Mouse (Mus musculus) gastrocnemius, postnatal 25 days (tissue): Measurements from ENCODE around the gene Trim54. TPM values are rescaled to one million over a fixed set of nuclear protein-coding genes. Genes with fewer than 3 reads are reported as not detected.

Experiments
- DNase-seq: peaks from one replicate; pipeline ENCODE4 v3.0.0; 2022
- total RNA-seq, 2 experiments: library from RNA; stranded (reverse); gene quantifications; 1 replicate in 1 of 2; 2 replicates in 1 of 2; pipeline ENCODE4 v1.2.3; 2021

Gene Trim54
- total RNA-seq, 2 experiments from 2014 or later = 303 to 342 TPM

DNA sequence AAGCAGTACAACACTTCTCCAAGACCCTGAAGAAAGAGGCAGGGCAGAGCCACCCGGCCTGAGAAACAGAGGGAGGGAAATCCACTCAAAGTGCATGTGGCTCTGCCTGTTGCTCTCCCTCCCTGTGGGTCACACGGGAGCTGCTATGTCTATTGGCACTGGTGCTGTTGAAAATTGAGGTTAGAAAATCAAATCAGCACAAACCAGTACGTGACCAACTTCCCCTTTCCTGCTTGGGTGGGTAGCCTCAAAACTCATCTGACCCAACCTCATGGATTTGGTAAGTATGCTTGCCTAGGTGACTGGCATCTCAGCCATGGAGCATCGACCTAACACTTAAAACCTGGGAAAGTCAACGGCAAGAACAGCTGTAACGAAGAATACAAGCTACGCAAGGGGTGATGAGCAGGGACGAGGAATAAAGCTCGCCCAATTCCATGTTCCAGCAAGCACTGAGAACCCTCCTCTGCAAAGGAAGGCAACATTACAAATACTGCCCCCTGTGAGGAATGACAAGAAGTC is 10.6 kb upstream of the Trim54 start, which contains the start of gene Dnajc5g:
Dnajc5g (plus strand) TSS at position 472 of the 522 bp plus-strand sequence.
- DNase-seq = no peak

DNA sequence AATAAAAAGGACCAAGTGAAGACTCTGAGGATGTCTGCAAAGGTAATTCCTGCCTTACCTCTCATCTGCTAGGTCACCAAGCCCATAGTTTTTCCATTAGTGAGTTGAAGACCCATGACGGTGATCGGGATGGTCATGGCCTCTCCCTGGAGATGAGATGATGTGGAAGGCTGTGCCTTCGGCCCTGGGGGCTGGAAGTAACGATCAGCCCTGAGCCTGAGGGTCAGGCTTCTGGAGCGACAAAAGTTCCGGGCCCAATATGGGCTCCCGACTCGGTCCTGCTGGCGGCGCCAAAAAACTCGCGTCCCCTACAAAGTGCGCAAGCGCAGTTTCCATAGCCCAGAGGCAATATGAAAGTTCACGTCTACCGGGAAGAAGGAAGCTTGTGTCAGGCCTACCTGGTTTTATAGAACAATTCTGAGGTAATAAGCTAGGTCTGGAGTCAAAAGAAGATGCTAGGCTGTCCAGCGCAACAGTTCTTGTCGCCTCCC is 8.5 kb upstream of the Trim54 start, which contains the start of gene Slc30a3:
Slc30a3 (minus strand) TSS at position 238 of the 491 bp plus-strand sequence.
- DNase-seq = no peak

DNA sequence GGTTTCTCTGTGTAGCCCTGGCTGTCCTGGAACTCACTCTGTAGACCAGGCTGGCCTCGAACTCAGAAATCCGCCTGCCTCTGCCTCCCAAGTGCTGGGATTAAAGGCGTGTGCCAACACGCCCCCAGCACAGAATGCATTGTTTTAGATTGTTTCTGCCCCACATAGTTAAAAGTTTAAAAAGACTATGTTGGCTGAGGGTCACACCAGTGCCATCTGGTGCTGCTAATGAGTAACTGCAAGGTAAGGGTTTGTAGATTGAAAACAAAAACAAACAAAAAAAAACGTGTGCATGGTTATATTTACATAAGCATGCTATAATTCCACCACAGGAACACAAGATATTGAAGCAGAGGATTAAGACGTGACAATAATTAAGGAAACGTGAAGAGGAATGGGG is 5.7 kb upstream of the Trim54 start:
- DNase-seq = no peak

DNA sequence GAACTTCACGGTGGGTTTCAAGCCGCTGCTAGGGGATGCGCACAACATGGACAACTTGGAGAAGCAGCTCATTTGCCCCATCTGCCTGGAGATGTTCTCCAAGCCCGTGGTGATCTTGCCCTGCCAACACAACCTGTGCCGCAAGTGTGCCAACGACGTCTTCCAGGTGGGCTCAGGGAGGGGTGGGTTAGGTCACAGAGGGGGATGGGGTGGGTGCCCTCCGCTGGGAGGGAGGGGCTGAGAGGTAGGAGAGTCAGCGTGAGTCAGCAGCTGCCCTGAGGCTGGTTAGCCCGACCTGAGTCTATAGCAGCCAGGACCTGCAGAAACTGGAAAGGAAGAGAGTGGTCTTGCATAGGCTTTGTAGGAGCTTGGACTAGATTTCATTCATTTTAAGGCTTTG is 400 bp downstream of the Trim54 start:
- DNase-seq = peak; percentile 34

DNA sequence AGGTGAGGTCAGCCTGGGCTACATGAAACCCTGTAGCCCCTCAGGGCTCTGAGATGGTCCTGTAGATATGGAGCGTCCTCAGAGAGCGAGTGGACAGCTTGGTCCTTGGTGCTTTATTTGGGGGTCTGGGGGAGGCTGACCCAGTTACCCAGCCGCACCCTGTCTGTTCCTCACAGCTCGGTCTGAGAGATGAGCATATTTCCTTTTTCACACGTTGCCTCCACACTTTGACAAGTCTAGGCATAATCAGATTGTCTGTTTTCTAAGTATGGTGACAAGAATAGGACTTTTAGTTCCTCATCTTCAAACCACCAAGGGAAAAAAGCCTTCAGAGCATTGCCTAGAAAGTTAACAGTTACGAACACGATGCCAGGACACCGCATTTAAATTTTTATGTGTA is 4.6 kb downstream of the Trim54 start:
- DNase-seq = no peak

DNA sequence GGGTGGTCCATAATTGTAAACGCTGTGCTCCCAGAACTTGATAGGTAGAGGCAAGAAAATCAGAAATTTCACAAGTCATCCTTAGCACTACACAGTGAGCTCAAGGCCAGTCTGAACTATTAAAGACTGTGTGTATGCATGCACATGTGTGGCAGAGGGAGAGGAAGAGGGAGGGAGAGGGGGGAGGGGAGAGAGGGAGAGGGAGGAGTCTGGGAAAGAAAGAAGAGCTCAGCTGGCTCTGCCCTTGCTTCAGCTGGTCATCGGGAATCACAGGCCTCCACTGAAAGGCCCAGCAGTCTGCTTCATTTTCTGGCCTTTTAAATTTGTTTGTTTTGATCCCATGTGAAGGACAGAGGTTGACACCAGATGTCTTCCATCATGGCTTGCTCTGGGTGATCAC is 7.0 kb downstream of the Trim54 start:
- DNase-seq = no peak

DNA sequence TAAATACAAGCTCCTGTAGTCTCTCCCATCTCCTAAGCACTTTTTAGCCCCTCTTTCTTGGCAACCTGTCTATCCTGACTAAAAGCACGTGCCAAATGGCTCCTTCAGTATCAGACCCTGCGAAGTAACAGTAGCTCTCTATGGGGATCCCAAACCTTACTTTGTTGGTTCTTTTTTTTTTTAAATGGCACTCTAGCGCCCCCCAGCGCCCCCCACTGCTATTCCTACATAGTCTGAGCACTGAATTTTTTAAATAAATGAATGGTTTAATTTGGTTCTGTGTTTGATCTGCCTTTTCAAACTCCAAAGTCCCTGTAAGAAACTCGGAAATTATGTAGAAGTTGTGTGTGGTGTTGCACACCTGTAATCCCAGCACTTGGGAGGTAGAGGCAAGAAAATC is 9.5 kb downstream of the Trim54 start:
- no peak for DNase-seq

DNA sequence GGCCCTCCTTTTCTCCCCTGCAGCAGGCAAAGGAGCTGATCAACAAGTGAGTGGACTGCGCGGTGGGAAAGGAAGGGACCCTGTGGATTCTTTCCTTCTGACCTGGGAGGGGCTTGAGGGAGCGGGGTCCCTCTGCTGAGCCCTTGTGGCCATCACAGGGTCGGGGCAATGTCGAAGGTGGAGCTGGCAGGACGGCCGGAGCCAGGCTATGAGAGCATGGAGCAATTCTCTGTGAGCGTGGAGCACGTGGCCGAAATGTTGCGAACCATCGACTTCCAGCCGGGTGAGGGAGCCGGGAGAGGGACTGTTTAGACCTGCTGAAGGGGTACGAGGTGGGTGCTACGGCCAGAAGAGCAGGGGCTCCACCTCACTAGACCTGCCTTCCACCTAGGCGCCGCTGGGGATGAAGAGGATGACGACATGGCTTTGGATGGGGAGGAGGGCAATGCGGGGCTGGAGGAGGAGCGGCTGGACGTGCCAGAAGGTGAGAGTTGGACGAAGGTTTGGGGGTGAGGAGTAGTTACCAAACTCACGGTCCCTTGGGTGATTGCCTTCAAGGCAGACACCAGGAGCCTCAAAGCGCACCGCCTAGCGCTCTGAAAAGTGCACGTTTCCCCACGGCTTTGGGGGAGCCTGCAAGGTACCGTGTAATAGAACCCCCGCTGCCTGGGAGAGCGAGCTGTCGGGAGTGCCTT is 20.4 kb downstream of the Trim54 start:
- no peak for DNase-seq

DNA sequence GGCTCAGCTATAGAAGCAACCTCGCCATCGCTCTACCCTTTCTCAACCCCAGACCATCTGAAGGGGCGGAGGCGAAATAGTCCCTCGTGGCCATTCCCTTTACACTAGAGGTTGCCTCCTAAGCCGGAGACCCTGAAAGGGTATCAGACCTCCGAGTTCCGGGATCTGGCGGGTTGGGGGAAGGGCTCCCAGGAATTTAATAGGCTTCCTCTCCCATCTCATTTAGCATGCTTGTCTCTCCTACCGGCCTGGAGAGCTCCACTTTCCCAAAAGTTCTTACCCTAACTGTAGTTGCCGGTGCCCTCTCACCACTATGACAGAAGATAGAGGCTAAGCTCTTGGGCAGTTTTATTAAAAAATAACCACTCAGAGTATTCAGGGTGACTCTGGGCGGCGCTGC is 21.1 kb downstream of the Trim54 start:
- no peak for DNase-seq

DNA sequence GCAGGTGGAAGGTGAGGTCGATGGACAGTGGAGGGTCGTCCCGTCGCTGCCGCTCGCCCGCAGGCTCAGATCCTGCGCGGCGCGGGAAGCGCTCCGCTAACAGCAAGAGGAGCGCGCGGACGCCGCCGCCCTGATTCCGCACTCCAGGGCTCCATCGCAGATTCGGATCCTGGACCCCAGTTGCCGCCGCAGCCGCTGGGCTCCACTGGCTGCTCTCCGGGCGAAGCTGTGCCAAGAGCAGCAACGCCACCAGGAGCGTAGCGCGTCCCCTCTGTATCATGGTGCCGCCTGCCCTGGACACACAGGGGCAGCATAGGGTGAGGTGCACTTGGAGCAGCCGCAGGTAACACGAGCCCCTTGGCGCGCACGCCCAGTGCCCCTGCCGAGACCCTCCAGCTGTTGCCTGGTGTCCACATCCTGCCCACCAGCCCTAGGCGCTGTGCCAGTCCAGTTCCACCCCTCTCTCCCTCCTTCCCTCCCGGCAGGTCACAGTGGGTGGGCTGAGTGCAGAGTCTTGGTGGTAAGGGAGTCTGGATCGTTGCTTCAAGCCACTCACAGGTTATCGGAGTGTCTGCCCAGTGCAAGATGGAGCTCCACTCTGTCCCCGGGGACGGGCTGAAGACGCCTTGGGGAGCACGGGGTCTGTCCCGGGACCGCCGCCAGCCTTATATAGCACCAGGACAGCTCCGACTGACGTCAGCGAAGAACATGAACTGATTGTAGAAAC is 21.9 kb downstream of the Trim54 start, which contains the start of gene Ucn:
Ucn (minus strand) TSS at position 589 of the 727 bp plus-strand sequence.
- DNase-seq = no peak

DNA sequence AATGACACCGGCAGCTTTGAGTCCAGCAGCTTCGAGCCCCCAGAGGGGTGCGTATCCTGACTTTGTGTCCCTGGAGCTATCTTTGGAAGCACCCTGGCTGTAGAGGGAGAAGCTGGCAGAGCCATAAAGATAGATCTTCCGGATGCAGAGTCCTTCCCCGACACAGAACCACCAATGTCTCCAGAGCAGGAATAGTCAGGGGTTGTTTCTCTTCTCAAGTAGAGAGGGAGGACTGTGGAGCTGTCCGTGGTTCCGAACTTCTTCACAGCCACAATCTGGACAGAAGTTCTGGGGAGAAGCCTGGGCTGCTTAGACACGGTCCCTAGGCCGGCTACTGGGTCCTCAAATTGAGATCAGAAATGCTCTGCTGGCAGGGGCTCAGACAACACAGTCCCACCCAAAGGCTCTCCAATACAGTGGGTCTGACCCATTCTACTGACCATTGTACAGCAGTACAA is 22.5 kb downstream of the Trim54 start:
- no peak for DNase-seq

DNA sequence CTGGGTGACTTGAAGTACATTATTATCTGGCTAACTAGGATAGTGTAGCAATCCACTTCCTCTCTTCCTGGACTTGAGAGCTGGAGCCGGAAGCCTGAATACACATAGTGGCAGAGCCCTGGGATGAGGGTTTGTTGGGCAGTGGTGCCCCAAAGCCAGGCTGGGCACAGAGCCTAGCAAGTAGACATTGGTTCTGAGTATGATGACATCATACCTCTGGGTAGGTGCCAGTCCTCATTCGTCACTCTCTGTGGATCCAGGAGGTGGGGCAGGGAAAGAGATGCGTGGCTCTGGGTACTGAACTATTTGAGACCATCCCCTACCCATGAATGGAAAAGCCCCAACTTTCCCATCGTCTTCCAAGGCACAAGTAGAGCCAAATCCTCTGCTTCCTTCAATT is 33.3 kb downstream of the Trim54 start:
- no peak for DNase-seq

DNA sequence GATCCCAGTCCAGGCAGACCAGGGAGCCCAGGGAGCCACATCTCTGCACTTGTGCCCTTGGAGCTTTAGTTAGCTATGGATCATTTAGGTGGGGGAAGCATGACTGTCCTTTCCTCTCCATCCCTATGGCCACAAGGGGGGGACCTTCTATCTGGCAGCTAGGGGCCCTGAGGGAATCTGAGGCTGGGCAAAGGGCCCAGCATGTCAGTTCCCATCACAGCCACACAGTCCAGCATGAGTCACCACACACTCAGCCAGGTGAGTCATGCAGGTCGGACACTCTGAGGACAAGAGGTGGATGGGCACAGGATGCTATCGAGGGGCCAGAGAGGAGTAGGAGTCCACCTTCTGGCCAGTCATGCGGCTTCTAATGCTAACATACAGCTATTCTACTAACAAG is 35.2 kb downstream of the Trim54 start:
- no peak for DNase-seq

DNA sequence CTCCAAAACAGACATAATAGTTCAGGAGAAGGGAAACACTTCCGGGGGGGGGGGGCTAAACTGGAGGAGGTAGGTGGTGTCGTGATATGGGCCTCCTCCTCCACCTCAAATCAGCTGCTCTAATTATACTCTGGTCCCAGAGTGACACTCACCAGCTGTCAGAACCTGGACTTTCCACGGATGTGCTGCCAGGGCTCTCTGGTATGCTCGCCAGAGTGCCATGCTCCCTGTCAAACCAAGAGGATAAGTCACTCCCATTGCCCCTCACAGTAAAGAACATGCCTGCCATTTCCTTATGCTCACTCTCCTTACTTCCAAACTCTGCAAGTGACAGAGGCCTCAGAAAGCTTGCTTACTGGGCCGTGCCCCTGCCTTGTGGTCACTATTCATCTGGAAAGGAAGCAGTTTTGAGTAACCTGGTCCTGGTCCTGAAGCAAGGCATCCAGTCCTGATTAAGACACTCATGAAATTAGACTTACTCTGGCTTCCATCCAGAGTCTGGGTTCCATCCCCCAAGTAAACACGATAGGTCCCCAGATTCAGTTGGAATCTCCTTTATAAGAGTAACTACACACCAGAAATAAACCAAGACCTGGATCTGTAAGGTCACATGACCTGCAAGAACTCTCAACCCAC is 37.1 kb downstream of the Trim54 start:
- peak; percentile 48 for DNase-seq

DNA sequence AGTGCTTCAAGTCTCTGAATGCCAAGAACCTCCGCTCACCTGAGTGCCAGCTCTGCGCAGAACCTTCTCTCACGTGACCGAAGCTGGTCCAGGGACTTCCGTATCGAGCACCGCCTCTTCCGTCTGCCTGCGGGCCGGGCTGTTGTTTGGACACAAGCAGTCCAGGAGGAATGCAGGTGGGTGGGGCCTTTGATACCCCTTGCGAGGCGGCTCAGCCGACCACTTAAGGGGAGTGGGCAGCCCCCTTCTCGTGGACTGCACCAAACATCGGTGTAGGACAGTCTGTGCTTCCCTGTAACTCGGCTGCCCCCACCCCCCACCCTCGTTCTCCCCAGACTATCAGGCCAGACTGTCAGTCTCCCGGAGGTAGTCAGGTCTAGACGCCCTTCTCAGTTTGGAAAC is 37.6 kb downstream of the Trim54 start, which contains the start of gene Mpv17:
Mpv17 (minus strand) TSS at position 100 of the 402 bp plus-strand sequence.
- DNase-seq = peak; percentile 80

DNA sequence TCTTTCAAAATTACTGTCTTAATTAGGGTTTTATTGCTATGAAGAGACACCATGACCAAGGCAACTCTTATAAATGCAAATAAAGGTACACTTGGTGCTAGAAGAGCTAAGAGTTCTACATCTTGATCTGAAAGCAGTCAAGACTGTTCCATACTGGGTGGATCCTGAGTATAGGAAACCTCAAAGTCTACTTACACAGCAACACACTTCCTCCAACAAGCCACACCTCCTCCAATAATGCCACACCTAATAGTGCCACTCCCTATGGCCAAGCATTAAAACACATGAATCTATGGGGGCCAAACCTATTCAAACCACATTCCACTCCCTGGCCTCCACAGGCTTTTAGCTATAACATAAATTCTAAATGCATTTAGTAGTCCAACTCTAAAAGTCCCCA is 46.0 kb downstream of the Trim54 start:
- DNase-seq = no peak

DNA sequence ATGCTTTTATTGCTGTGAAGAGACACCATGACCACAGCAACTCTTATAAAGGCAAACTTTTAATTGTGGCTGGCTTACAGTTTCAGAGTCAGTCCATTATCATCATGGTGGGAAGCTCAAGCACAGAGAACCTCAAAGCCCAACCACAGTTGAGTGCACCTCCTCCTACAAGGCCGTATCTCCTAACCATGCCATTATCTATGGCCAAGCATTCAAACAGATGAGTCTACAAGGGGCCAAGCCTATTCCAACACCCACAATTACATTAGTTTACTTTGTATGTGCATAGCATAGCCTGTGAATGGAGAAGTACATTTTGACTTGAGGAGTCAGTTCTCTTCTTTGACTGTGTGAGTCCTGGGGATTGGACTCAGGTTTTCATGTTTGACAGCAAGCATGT is 48.4 kb downstream of the Trim54 start:
- no peak for DNase-seq

DNA sequence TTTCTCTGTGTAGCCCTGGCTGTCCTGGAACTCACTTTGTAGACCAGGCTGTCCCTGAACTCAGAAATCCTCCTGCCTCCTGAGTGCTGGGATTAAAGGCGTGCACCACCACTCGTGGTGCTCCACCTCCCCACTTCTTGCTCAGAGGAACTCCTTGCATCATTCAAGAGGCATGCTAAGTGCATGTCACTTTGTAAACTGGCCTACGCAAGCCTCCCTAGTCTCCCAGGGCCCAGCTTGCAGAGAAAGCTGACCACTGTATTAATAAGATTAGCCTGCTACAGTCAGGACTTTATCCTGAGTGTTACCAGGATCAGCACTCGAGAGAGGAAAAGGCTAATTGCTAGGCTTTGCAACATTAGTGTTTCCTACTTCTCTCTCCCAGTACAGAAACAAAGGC is 52.1 kb downstream of the Trim54 start:
- DNase-seq = no peak

DNA sequence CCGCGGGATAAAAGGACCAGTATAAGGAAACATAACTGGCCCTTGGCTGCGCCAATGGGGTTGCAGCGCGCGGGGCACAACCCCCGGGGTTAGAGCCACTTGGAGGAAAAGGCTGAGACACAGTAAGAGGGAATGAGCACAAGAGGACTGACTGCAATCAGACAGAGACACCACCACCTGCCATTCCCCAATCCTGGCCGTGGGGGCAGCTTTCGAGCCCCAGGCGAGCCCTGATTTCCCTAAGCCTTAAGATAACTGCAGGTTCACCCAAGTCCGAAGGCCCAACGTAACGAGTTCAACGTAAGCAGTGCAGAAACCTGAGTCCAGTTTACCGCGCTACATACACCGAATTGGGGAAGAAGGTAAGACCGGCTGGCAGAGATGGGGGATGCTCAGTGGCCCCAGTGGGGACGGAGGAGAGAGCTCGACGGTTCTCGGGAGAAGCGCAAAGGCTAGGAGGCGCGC is 62.8 kb downstream of the Trim54 start:
- no peak for DNase-seq

DNA sequence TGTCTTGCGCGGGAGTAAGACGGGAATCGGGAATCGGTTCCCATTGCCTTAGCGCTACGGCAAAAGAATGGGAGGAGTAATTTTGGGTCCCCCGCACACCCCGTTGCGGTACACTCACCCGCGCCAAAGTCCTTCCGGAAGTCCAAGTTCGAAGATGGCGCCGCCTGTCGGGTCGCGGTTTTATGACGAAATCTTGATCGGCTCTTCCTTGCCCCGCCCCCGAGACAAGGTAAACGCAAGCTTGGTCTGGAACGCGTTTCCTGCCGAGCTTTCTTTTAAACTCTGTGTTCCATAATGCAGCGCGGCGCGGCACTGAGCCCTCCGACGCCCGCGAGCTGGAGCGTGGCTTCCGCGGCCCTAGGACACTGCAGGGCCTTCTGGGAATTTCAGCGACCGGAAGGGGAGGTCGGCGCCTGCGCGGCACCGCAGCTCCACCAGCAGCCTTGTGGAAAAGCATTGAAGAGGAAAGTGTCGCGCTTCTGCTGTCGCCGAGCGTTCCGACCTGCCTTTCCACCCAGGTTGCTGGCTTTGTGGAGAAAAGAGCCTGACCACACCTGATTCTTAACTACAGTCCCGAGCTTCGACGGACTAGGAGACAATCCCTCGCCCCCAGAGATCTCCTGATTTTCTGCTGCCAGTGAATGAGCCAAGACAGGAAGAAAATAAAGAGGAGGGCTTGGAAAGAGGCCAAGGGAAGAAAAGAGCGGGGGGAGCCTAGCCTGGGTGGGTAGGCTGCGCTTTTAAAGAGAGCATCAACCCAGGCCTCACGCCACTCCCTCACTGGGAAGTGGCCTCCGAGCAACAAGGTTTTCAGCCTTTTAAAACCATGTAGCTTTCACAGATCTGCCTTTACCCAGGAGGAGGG is 63.5 kb downstream of the Trim54 start, which contains the start of the genes Gm29609 and Gtf3c2:
Gm29609 (minus strand) TSS at position 146 of the 865 bp plus-strand sequence.
Gtf3c2 (minus strand) TSS at position 379 of the 865 bp plus-strand sequence.
- peak; percentile 94 for DNase-seq

DNA sequence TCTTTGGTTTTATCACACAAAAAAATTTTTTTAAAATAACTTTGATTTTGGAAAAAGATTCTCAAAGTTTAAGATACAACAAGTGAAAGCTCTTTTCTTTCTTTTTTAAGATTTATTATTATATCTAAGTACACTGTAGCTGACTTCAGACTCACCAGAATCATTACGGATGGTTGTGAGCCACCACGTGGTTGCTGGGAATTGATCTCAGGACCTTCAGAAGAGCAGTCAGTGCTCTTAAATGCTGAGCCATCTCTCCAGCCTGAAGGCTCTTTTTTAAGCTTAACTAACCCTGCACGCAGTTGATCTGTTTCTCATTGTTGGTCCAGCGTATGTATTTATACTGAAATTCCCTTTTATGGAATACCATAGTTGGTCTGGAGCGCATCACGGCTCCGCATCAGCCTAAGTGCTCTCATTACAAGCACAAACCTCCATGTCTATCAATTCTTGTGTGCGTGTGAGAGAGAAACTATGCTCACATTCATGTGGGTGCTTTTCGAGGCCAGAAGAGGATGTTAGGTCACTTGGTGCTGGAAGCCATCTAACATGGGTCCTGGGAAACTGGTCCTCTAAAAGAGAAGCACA is 64.8 kb downstream of the Trim54 start:
- no peak for DNase-seq
